Mouse (Mus musculus) heart, embryonic 15.5 days (tissue): ENCODE results near the gene BC004004. TPM values are rescaled to one million over a fixed set of nuclear protein-coding genes. Genes with fewer than 3 reads are reported as not detected.

ENCODE experiments used
- ATAC-seq: fragments of 200-750 bp; cut with Nextera tagmentation; replicated peaks from 2 replicates; pipeline ENCODE4 v1.8.0; 2017; ENCODE audit warnings: low read depth, moderate TSS enrichment; ENCODE audit not compliant: insufficient number of reproducible peaks, insufficient read depth, low FRiP score
- H3K27ac ChIP-seq: fragments of 300-500 bp; sonication (generic); 2 replicates; pipeline ENCODE4 v1.5.1; 2015; ENCODE audit warnings: mild to moderate bottlenecking, inconsistent platforms
- H3K27me3 ChIP-seq: fragments of 300-500 bp; sonication (generic); 2 replicates; pipeline ENCODE4 v1.6.1; 2015; ENCODE audit warnings: inconsistent platforms
- H3K36me3 ChIP-seq: fragments of 300-500 bp; sonication (generic); 2 replicates; pipeline ENCODE4 v1.6.1; 2015; ENCODE audit warnings: mild to moderate bottlenecking, inconsistent platforms
- H3K4me1 ChIP-seq: fragments of 300-500 bp; sonication (generic); replicated peaks from 2 replicates; pipeline ENCODE4 v1.6.1; 2015; ENCODE audit warnings: inconsistent platforms
- H3K4me2 ChIP-seq: fragments of 300-500 bp; sonication (generic); 2 replicates; pipeline ENCODE4 v1.6.1; 2015; ENCODE audit warnings: inconsistent platforms, mild to moderate bottlenecking, moderate library complexity
- H3K4me3 ChIP-seq: fragments of 300-500 bp; sonication (generic); 2 replicates; pipeline ENCODE4 v1.5.1; 2015; ENCODE audit warnings: mild to moderate bottlenecking, inconsistent platforms
- H3K9ac ChIP-seq: fragments of 300-500 bp; sonication (generic); 2 replicates; pipeline ENCODE4 v1.6.1; 2015; ENCODE audit warnings: mild to moderate bottlenecking, inconsistent platforms
- H3K9me3 ChIP-seq: fragments of 300-500 bp; sonication (generic); replicated peaks from 2 replicates; pipeline ENCODE4 v1.6.1; 2016; ENCODE audit warnings: inconsistent platforms
- WGBS: fragments of 180-500 bp; shearing (Covaris S2); methylation state at CpG from one replicate; pipeline ENCODE4 v1.1.7; 2015; ENCODE audit warnings: mixed read lengths; 5-methylcytosine and 5-hydroxymethylcytosine counted together
- polyA plus RNA-seq: library from polyadenylated mRNA; unstranded; fragments of >200 nt; fragmentation: Nextera tagmentation; extraction: Ambion mirVana; gene quantifications from 2 replicates; pipeline ENCODE4 v1.2.1, GENCODE M21; 2015

The BC004004 gene
- polyA plus RNA-seq, 1 experiment from 2014 or later = 91.1 TPM

DNA sequence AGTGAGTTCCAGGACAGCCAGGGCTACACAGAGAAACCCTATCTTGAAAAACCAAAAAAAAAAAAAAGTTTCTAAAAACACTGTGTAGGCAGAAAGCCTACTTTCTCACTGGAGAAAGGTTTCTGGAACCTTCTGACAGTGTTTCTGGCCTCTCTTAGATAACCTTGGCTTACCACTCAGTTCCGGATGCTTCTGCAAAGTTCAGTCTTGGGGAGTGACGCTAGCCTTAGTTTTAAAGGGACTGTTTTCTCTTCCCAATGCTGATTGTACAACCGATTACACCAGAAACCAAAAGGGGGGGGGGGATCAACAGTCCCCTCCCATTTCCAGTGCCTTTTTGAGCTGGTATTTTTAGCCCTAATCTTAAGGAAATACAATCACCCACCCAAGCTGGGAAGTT lies 55.0 kb downstream of the BC004004 start:
- Histone ChIP-seq H3K27me3 (peaks cover 37% of the 10 kb centered on the region), H3K4me3 (no peak overlapping the region), H3K9ac (no peak overlapping the region), H3K27ac (no peak overlapping the region), H3K4me1 (peaks cover 25% of the 10 kb centered on the region), H3K9me3 (no peaks in the 10 kb centered on the region), H3K36me3 (no peaks in the 10 kb centered on the region), H3K4me2 (no peak overlapping the region)
- WGBS = 80% methylated on average over 3 of the region's 3 CpGs
- ATAC-seq = no peak

DNA sequence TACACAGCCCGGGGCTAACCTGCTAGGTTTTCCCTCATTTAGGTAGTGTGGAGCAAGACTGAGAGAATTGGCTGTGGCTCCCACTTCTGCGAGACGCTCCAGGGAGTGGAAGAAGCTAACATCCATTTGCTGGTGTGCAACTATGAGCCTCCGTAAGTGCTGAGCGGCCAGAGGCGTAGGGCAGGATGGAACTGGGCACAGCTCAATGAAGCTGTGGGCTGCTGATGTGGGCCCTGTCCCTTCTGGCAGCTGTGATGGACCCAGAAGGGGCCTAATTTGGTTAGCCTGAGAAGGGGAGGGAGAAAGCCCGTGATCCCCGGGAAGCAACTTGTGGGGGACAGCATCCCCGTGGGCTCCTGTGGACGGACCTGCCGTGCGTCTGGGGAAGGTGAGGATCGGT lies 57.2 kb downstream of the BC004004 start:
- H3K9ac ChIP-seq = no peak overlapping the region
- H3K4me3 ChIP-seq = no peak overlapping the region
- H3K4me2 ChIP-seq = no peak overlapping the region
- peaks cover 25% of the 10 kb centered on the region for H3K4me1 ChIP-seq
- no peaks in the 10 kb centered on the region for H3K36me3 ChIP-seq
- WGBS = 74% methylated on average over 13 of the region's 13 CpGs
- H3K27me3 ChIP-seq = peaks cover 37% of the 10 kb centered on the region
- H3K27ac ChIP-seq = no peak overlapping the region
- no peaks in the 10 kb centered on the region for H3K9me3 ChIP-seq
- no peak for ATAC-seq

DNA sequence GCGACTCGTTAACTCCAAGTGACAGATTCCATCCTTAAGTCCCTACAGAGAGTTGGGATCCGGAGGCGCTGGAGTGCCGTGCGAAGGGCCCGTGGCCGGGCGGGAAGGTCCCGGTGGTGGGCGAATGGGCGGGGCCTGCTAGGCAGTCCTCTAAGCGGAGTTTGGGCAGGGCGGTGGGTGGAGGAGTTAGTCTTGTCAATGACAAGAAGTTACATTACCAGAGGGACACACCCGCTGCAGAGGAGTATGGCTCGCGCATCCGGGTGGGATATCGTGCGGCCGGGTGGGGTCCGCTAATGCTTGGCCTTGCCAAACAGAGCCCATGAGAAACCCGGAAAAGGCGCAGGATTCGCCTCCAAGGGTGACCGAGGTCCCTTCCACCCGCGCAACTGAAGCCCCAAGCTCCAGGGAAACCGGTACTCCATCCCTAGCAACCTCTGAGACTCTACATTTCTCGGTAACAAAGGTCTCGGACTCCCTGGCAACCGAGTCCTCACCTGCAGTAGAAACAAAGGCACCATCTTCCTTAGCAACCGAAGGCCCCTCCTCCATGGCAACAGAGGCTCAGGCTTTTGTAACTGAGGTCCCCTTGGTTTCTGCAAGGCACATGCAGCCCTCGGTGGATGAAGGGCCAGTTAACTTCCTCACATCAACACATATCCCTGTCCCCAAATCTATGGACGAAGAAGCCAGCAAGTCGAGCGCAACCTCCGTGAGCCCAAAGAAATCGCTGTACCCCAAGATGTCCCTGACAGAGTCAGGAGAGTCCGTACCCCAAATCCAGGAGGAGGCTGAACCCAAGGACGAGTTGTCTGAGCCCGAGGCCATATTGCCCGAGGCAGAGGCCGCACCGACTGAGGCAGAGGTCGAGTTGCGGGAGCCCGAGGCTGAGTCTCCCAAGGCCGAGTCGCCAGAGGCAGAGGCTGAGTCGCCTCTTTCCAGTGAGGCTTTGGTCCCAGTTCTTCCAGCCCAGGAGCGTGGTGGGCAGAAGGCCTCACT lies 58.2 kb downstream of the BC004004 start:
- Histone ChIP-seq H3K27me3 (peaks cover 33% of the 10 kb centered on the region), H3K4me2 (peak overlapping the region; percentile 58), H3K9ac (0 out of 2 replicates have a peak overlapping the region, but pooled peaks have one; percentile 12), H3K4me1 (peaks cover 33% of the 10 kb centered on the region), H3K27ac (no peak overlapping the region), H3K9me3 (no peaks in the 10 kb centered on the region), H3K4me3 (peak overlapping the region; percentile 31), H3K36me3 (peaks cover 5% of the 10 kb centered on the region)
- no peak for ATAC-seq
- WGBS = 27% methylated on average over 52 of the region's 52 CpGs

DNA sequence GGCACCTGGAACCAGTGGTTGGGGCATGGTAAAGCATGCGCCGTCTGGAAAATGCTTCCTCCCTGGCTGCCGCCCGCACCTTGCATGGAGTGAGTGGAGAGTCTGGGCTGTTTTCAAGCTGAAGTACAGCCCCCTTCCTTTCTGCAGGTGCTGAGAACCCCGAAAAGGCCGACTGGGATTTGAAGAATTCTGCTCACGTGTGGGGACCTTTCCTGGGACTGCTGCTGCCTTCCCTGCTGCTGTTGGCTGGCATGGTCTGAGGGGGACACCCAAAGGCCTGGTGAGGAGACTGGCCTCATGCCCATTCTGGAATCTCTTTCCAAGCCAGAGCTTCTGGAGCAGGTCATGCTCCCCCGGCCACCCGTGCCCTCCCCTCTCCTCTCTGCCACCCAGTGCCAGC lies 59.1 kb downstream of the BC004004 start:
- peaks cover 31% of the 10 kb centered on the region for H3K4me1 ChIP-seq
- H3K4me3 ChIP-seq = no peak overlapping the region
- no peaks in the 10 kb centered on the region for H3K9me3 ChIP-seq
- 82% methylated on average over 9 of the region's 9 CpGs for WGBS
- no peak overlapping the region for H3K9ac ChIP-seq
- no peak overlapping the region for H3K27ac ChIP-seq
- ATAC-seq = no peak
- H3K27me3 ChIP-seq = peaks cover 24% of the 10 kb centered on the region
- H3K36me3 ChIP-seq = peaks cover 13% of the 10 kb centered on the region
- no peak overlapping the region for H3K4me2 ChIP-seq

DNA sequence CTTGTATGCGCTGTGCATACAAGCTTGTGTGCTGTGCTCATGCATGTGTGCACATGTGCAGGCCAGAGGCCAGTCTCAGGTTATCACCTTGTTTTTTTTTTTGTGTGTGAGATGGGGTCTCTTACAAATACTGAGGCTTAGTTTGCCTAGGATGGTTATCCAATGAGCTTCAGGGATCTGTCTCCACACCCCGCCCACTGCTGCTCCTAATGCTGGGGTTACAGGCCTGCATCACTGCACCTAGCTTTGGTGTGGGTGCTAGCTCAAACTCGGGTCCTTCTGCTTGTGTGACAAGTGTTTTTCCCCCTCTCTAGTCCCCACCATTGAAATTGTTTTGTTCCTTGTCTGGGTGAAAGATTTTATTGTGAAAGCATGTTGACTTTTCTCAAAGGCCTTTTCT lies 61.6 kb downstream of the BC004004 start:
- ATAC-seq = no peak
- H3K36me3 ChIP-seq = peaks cover 34% of the 10 kb centered on the region
- WGBS = 83% methylated on average over 3 of the region's 3 CpGs

DNA sequence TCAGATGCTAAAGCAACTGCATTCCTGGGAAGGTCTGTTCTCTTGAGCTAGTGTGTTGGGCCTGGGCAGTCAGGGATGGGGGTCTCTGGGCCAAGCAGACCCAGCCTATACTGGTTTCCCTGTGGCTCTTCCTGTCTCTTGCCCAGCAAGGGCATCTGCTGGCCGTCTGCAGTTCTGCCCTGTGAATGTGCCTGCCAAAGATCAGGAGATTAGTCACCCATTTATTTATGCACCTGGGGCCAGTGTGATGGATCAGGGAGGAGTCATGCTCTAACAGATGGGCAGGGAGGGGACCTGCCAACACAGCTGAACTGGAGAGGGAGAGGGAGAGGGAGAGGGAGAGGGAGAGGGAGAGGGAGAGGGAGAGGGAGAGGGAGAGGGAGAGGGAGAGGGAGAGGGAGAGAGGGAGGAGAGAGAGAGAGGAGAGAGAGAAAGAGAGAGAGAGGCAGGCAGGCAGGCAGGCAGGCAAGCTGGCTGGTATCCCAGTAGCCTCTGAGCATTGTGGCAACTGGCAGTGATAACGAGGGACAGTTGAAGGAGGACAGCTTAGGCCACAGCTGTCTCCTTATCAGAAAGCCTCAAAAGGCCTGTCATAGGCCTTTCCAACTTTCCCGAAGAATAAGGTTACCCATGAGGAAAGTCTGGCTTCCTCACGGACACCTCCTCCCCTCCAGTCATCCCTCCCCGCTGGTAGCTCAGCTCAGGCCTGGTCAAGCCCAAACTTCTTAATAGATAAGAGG lies 62.3 kb downstream of the BC004004 start:
- Histone ChIP-seq H3K27ac (peak overlapping the region; percentile 70), H3K4me3 (no peak overlapping the region), H3K9ac (no peak overlapping the region), H3K36me3 (peaks cover 40% of the 10 kb centered on the region), H3K4me1 (peaks cover 31% of the 10 kb centered on the region), H3K4me2 (no peak overlapping the region), H3K27me3 (peaks cover 15% of the 10 kb centered on the region), H3K9me3 (no peaks in the 10 kb centered on the region)
- 10% methylated on average over 5 of the region's 5 CpGs for WGBS
- ATAC-seq = 0 out of 2 replicates have a peak, but pooled peaks have one; percentile 8

More for the DNA sequence above, 61.6 kb downstream of the BC004004 start:
- H3K9ac ChIP-seq = no peak overlapping the region
- peaks cover 19% of the 10 kb centered on the region for H3K27me3 ChIP-seq
- H3K4me3 ChIP-seq = no peak overlapping the region
- no peak overlapping the region for H3K4me2 ChIP-seq
- no peak overlapping the region; the same call in 1 of the 2 replicates for H3K27ac ChIP-seq
- no peaks in the 10 kb centered on the region for H3K9me3 ChIP-seq
- H3K4me1 ChIP-seq = peaks cover 31% of the 10 kb centered on the region

DNA sequence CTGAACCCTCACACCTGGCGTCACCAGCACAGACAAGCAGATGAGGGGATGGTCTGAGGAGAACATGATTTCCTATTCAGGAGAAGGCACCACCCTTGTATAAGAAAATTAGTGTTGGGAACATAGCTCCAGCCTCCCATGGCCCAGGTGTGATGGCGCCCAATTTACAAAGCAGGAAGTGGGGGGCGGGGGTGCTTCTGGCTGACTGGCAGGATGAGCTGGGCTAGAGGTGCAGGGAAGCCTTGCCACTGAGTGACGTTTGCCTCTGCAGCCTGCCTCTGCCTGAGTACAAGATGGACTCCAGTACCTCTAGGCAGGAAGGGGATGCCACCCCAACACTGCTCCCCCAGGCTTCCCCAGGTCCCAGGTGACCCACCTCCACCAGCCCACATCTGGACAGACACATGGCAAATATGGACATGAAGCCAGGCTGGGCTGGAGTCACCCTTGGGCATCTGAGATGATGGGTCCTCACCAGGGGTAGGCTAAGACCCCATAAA lies 63.6 kb downstream of the BC004004 start:
- peaks cover 21% of the 10 kb centered on the region for H3K4me1 ChIP-seq
- no peak overlapping the region for H3K9ac ChIP-seq
- no peaks in the 10 kb centered on the region for H3K9me3 ChIP-seq
- no peak for ATAC-seq
- 74% methylated on average over 4 of the region's 4 CpGs for WGBS
- H3K27ac ChIP-seq = no peak overlapping the region
- H3K27me3 ChIP-seq = peaks cover 3% of the 10 kb centered on the region
- no peak overlapping the region for H3K4me3 ChIP-seq
- no peak overlapping the region for H3K4me2 ChIP-seq
- peaks cover 54% of the 10 kb centered on the region for H3K36me3 ChIP-seq

DNA sequence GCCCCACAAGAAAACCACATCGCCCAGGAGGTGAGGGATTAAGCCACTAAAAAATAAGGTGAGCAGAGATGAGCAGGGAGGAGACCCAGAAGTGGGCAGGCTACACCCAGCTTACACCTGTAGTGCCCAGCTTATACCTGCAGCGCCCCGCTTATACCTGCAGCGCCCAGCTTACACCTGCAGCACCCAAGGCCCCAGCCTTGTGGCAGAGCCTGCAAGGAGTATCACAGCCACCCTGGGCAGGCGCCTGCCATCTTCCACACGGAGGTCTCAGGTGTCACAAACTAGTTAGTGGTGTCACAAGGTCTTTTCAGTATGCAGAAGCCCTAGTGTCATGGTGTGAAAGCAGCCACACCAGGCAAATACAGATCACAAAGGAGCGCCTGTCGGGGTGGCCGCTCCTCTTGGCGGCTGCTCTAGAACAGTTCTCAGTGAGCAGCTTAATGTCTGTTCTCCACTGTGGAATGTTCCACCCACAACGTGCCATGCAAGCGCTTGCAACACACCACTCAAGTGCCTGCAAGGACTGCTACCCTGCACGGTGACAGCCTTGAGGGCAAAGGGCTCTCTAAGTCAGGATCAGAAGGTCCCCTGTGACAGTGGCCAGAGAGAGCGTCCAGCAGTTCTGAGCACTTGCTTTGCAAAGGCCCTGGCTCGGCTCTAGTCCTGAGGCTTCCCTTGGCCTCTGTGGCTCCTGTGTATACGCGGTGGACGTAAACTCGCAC lies 67.8 kb downstream of the BC004004 start:
- H3K9me3 ChIP-seq = no peaks in the 10 kb centered on the region
- ATAC-seq = no peak
- no peak overlapping the region for H3K4me2 ChIP-seq
- no peak overlapping the region for H3K27ac ChIP-seq
- peaks cover 33% of the 10 kb centered on the region for H3K4me1 ChIP-seq
- H3K27me3 ChIP-seq = no peaks in the 10 kb centered on the region
- H3K36me3 ChIP-seq = peaks cover 87% of the 10 kb centered on the region
- no peak overlapping the region for H3K4me3 ChIP-seq
- 91% methylated on average over 19 of the region's 19 CpGs for WGBS
- no peak overlapping the region for H3K9ac ChIP-seq

DNA sequence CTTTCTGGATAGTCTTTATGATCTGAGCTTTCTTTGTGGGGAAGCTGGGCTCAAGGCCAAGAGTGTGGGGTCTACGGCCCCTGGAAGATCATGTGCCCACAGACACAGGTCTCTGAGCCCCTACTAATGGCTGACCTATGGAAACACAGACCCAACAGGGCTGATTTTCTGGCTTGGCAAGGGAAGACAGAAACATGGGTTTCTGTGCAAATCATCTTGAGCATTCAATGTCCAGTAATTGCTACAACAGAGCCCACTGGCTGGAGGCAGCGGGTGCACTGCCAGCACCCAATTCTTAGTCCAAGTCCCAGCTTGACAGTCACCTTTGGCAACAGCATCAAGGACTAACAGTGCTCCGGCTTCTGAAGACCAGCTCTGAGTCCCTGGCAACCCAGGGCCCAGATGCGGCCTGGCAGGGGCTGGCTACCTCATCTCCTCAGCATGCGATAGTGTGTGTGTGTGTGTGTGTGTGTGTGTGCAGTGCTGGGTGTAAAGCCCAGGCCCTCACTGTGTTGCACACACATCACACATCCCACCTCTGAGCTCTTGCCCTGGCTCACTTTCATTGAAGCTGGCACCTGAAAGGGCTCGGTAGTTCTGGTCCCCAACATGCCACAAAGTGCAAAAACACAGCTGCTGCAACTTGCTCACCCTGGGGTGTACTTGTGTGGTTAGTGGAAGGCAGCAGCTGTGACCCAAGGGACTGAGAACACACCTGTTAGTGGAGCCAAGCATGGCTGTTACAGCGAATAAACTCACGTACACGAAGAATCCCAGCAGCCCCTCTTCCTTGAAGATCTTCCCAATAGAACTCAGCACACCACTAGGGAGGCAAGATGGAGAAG lies 69.6 kb downstream of the BC004004 start:
- Histone ChIP-seq H3K27ac (peak overlapping the region; percentile 81), H3K4me3 (no peak overlapping the region), H3K9me3 (no peaks in the 10 kb centered on the region), H3K4me2 (no peak overlapping the region), H3K9ac (no peak overlapping the region), H3K36me3 (peaks cover 70% of the 10 kb centered on the region), H3K27me3 (no peaks in the 10 kb centered on the region), H3K4me1 (peaks cover 39% of the 10 kb centered on the region)
- 88% methylated on average over 9 of the region's 9 CpGs for WGBS
- ATAC-seq = no peak

DNA sequence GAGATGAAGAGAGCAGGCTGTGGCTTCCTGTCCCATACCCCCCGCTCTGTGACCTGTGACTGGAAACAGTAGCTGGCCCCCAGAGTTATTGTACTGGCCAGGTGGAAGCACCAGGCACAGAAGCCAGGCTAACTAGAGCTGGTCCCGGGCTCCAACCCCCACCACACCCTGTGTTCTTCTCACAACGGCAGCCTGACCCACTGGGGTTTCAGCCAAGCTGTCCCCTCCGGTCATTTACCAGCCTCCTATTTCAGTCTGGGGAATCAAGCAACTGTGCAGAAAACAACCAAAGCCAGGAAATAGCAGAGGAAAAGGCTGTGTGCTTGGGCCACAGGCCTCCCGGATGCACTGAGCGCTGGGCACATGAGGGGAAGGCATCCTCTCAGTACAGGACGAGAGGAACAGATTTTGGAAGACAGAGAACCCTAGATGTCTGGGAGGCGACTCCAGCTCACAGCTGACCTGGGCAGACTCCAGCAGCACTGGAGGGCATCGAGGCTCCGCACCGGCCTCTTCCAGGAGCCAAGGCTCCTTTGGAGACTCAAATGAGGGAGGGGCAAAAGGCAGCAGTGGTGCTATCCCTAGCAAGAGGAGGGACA lies 70.7 kb downstream of the BC004004 start:
- Histone ChIP-seq H3K4me1 (peaks cover 39% of the 10 kb centered on the region), H3K4me3 (no peak overlapping the region), H3K9me3 (no peaks in the 10 kb centered on the region), H3K27ac (peak overlapping the region; percentile 81), H3K9ac (no peak overlapping the region), H3K4me2 (no peak overlapping the region), H3K27me3 (no peaks in the 10 kb centered on the region), H3K36me3 (peaks cover 60% of the 10 kb centered on the region)
- ATAC-seq = no peak
- WGBS = 69% methylated on average over 11 of the region's 11 CpGs
